ENCODE assay signal across 8 mouse cellular contexts in genomic region chr10:75373655-75374351, GRCm38 (mm10). TPM values are rescaled to one million over a fixed set of nuclear protein-coding genes. Genes with fewer than 3 reads are reported as not detected.
DNase-seq lines count a peak whose midpoint lies in the region; ATAC-seq and TF ChIP-seq lines count a peak whose summit lies in the region.
"Not testable (repeated sequence)": the region's sequence is repeated elsewhere in the genome, so short reads cannot be mapped to it uniquely, and the experiment has no call there.

No protein-coding gene starts in this region.

- peaks cover 9 to 16% of the 10 kb centered on the region in 2 experiments for H3K4me1 ChIP-seq in heart, embryonic 14.5 days (ENCODE audit: control insufficient read depth in 2 of 2, insufficient read depth in 2 of 2, low read length in 2 of 2)
- not testable (repeated sequence) for H3K4me1 ChIP-seq in intestine, embryonic 16.5 days (ENCODE audit: control insufficient read depth, insufficient read depth, low read length)

- H3K27ac ChIP-seq in gastrocnemius, adult 2 months: peak overlapping the region; percentile 81
- peak overlapping the region; percentile 62 to 71 for H3K27ac ChIP-seq in heart, embryonic 14.5 days (replicated peaks in 1 of 2; ENCODE audit: control insufficient read depth in 1 of 2, insufficient read depth in 1 of 2, low read depth in 2 of 2, low read length in 2 of 2)
- H3K27ac ChIP-seq in intestine, embryonic 16.5 days (ENCODE audit: low read length): not testable (repeated sequence)

- not testable (repeated sequence) for H3K9me3 ChIP-seq in heart, embryonic 14.5 days (ENCODE audit: control insufficient read depth, low read length); intestine, embryonic 16.5 days (ENCODE audit: control insufficient read depth, low read length)

- not testable (repeated sequence) for H3K9ac ChIP-seq in heart, embryonic 14.5 days (ENCODE audit: low read length); intestine, embryonic 16.5 days (ENCODE audit: low read depth, low read length)

- peak; percentile 21 to 75 for DNase-seq in adrenal gland, adult (ENCODE audit: inconsistent age in 2 of 2, low spot score in 1 of 2)
- DNase-seq in cerebellum, postnatal 14 days: peak; percentile 31 to 35
- peak; percentile 37 for DNase-seq in gastrocnemius, adult 2 months
- DNase-seq in layer of hippocampus, postnatal 14 days (ENCODE audit: low spot score in 2 of 2): peak; percentile 10 to 17
- DNase-seq in lung, postnatal 4 days: peak; percentile 36 to 53
- peak; percentile 9 for DNase-seq in right cerebral cortex, postnatal 4 days

- intact Hi-C loops in gastrocnemius, adult 2 months (cut with DNase I): not testable (repeated sequence)

- 30% methylated on average over 13 of the region's 19 CpGs for WGBS in heart, embryonic 14.5 days
- WGBS in intestine, embryonic 16.5 days: 49% methylated on average over 12 of the region's 19 CpGs

- peak overlapping the region; percentile 49 for H3K4me3 ChIP-seq in gastrocnemius, adult 2 months
- H3K4me3 ChIP-seq in heart, embryonic 14.5 days (ENCODE audit: control insufficient read depth in 1 of 2, insufficient read depth in 1 of 2, low read depth in 1 of 2, low read length in 2 of 2); intestine, embryonic 16.5 days (ENCODE audit: low read length): not testable (repeated sequence)

- peak; percentile 80 for ATAC-seq in heart, embryonic 14.5 days (ENCODE audit: insufficient number of reproducible peaks, insufficient read depth, low FRiP score, low read depth)
- peak; percentile 53 for ATAC-seq in intestine, embryonic 16.5 days

- H3K36me3 ChIP-seq in heart, embryonic 14.5 days (ENCODE audit: control insufficient read depth, insufficient read depth, low read length); intestine, embryonic 16.5 days (ENCODE audit: control insufficient read depth, insufficient read depth, low read length): not testable (repeated sequence)

- peak overlapping the region; percentile 27; the same call in 1 of the 2 replicates for H3K4me2 ChIP-seq in heart, embryonic 14.5 days (ENCODE audit: low read length)
- not testable (repeated sequence) for H3K4me2 ChIP-seq in intestine, embryonic 16.5 days (ENCODE audit: low read depth, low read length)

- not testable (repeated sequence) for H3K27me3 ChIP-seq in heart, embryonic 14.5 days (ENCODE audit: control insufficient read depth, insufficient read depth, low read length); intestine, embryonic 16.5 days (replicated peaks; ENCODE audit: control insufficient read depth, insufficient read depth, low read length)

- not testable (repeated sequence) for TF ChIP-seq CTCF in gastrocnemius, adult 2 months (IDR thresholded peaks at IDR 0.05)

RNA-seq across cellular contexts. Expression of gene Upb1, which starts 27.1 kb away (rescaled TPM):
- total RNA-seq in gastrocnemius, adult 2 months (2021): not detected
- 0.65 and 0.75 TPM in 2 replicates for polyA plus RNA-seq in heart, embryonic 14.5 days (2014; fragmentation: Nextera tagmentation; extraction: Ambion mirVana)
- polyA plus RNA-seq in intestine, embryonic 16.5 days (2015; fragmentation: Nextera tagmentation; extraction: Ambion mirVana): 0.98 and 1.8 TPM in 2 replicates
- total RNA-seq in layer of hippocampus, postnatal 14 days (2021): under 1 TPM; 0.23 to 0.62 TPM

RNA-seq across cellular contexts. Expression of gene Adora2a, which starts 57.1 kb away (rescaled TPM):
- under 1 TPM; 0.92 to 0.98 TPM for total RNA-seq in gastrocnemius, adult 2 months (2021)
- 4.9 and 6.8 TPM in 2 replicates for polyA plus RNA-seq in heart, embryonic 14.5 days (2014; fragmentation: Nextera tagmentation; extraction: Ambion mirVana)
- polyA plus RNA-seq in intestine, embryonic 16.5 days (2015; fragmentation: Nextera tagmentation; extraction: Ambion mirVana): 2.9 and 3.2 TPM in 2 replicates
- total RNA-seq in layer of hippocampus, postnatal 14 days (2021): 1 to 10 TPM; 3.2 to 5.1 TPM
